Mouse (Mus musculus): ENCODE measurements around the gene Acan. TPM values are rescaled to one million over a fixed set of nuclear protein-coding genes. Genes with fewer than 3 reads are reported as not detected.

Acan gene
- total RNA-seq (2014; fragmentation: Nextera tagmentation) (not detected in 2 replicates), total RNA-seq (2017) (not detected in 2 replicates)

- ATAC-seq (replicated peaks; ENCODE audit: low FRiP score, low TSS enrichment, poor library complexity, severe bottlenecking) = no peak
Measured at GRCm38 (mm10) chr7:79053383-79053889, at the start of gene Acan. Gene Acan (plus strand): TSS chr7:79053483.

GRCm38 (mm10) chr7:79021293-79021905 lies 31.9 kb upstream of the Acan start:
- no peak for ATAC-seq (replicated peaks; ENCODE audit: low FRiP score, low TSS enrichment, poor library complexity, severe bottlenecking)

DNA sequence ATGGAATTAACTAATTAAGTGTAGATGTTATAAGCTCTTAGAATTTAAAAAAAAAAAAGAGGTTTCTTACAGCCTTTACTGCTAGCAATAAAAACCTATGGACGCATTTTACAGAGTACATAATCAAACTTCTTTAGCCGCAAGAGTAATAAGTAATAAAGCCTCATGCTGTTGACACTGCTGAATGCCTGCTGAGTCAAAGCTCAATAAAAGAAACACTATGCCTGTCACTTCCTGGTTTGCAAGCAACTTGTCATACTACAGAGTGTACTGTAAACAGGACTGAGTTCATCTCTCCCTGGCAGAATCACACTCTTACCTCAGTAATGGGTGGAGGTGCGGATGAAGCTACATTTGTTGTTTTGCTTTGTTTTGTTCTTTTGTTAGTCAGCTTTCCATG lies 24.1 kb upstream of the Acan start:
- no peak for ATAC-seq (replicated peaks; ENCODE audit: low FRiP score, low TSS enrichment, poor library complexity, severe bottlenecking)

- ATAC-seq (replicated peaks; ENCODE audit: low FRiP score, low TSS enrichment, poor library complexity, severe bottlenecking) = no peak
Measured at GRCm38 (mm10) chr7:79033745-79034144, 19.5 kb upstream of the Acan start.

DNA sequence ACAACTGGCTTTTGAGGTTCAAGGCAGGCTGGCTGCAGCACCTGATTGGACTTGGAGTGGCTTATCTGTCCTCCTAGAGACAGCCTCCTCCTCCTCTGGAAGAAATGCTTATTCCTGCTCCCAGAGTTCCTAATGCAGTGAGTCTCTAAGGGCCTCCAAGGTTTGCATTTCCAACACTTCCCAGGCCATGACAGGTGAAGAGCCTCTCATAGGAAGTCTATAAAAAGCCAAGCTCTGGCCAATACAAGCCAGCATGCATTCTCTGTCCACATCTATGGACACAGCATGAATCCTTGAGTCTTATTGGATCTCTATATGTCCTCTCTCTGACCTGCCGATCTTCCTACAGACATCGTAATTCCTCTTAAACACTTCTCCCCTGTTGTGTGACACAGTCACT lies 18.8 kb upstream of the Acan start:
- no peak for ATAC-seq (replicated peaks; ENCODE audit: low FRiP score, low TSS enrichment, poor library complexity, severe bottlenecking)

GRCm38 (mm10) chr7:79052081-79052480 lies 1.2 kb upstream of the Acan start:
- no peak for ATAC-seq (replicated peaks; ENCODE audit: low FRiP score, low TSS enrichment, poor library complexity, severe bottlenecking)

GRCm38 (mm10) chr7:79052521-79053382 lies 531 bp upstream of the Acan start:
- ATAC-seq (replicated peaks; ENCODE audit: low FRiP score, low TSS enrichment, poor library complexity, severe bottlenecking) = no peak

DNA sequence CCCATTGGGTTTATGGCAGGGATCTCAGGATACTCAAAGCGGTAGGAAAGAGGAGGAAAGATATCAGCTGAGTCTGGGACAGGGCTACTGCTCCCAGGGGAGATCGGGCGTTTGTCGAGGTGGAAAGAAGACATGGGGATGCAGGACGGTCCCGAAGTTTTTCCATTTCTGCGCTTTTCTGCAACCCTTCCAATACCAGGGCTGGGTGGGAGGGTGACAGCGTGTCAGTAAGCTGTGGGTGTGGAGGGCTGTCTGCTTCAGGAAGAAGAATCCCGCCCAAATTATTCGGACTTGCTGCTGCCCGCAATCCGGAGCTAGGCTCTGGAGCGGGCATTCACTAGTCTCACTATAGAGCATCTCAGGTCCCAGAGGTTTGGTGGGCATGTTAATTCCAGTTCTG lies 828 bp downstream of the Acan start:
- no peak for ATAC-seq (replicated peaks; ENCODE audit: low FRiP score, low TSS enrichment, poor library complexity, severe bottlenecking)

- no peak for ATAC-seq (replicated peaks; ENCODE audit: low FRiP score, low TSS enrichment, poor library complexity, severe bottlenecking)
Measured at GRCm38 (mm10) chr7:79058546-79058945, 5.3 kb downstream of the Acan start.

- ATAC-seq (replicated peaks; ENCODE audit: low FRiP score, low TSS enrichment, poor library complexity, severe bottlenecking) = no peak
Measured at GRCm38 (mm10) chr7:79067466-79067865, 14.2 kb downstream of the Acan start.

- no peak for ATAC-seq (replicated peaks; ENCODE audit: low FRiP score, low TSS enrichment, poor library complexity, severe bottlenecking)
Measured at GRCm38 (mm10) chr7:79068231-79068630, 14.9 kb downstream of the Acan start.

DNA sequence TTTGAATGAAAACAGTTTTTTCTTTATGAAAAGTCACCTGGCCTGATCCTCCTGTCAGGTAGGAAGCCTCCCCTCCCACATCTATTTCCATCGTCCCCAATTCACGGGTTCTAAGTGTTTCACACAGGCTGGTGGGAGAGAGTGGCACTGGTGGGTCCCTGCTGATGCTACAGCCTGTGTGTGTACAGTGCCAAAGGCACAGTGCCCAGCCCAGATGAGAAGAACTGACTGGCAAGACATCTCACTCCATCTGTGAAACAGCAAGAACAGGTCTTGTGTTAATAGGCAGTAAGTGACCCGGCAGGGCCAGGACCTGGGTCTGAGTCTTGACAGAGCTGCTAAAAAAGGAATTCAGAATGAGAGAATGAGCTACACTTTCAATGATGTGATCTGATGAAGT lies 25.9 kb downstream of the Acan start:
- ATAC-seq (replicated peaks; ENCODE audit: low FRiP score, low TSS enrichment, poor library complexity, severe bottlenecking) = no peak

DNA sequence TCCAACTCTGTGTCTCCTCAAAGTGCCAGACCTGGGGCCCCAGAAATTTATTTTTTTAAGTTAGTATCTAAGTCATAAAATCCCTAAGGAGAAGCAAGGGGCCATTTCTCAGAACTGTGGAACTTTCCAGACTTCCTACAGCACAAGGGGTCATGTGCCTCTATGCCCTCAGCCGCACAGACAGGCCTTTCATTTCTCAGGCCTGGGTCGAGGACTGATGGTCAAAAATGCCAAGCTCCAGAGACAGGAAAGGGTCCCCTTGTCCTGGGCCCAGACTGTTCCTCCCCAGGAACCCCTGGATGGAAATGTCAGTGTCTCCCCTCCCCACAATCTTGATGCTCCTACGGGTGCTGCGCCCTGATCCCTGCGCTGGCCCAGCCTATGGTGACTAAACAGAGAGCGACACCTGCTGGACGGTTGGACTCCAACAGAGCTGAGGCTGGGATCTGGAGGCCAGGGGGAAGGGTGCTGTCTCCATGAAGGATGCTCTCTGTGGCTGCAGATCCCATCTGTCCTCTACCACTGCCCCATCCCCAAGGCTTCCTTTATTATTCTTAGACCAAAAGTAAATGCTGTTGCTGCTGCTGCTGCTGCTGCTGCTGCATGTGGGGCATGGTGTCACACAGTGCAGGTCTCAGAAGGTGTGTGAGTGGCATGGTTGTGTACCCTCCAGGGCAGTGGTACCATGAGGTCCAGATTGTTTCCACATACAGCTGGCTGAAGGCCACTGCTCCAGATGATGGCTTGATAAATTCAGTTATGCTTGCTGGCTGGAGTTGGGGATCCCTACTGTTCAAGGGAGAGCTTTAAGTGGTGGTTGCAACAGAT lies 27.5 kb downstream of the Acan start:
- peak; percentile 88 for ATAC-seq (replicated peaks; ENCODE audit: low FRiP score, low TSS enrichment, poor library complexity, severe bottlenecking)

DNA sequence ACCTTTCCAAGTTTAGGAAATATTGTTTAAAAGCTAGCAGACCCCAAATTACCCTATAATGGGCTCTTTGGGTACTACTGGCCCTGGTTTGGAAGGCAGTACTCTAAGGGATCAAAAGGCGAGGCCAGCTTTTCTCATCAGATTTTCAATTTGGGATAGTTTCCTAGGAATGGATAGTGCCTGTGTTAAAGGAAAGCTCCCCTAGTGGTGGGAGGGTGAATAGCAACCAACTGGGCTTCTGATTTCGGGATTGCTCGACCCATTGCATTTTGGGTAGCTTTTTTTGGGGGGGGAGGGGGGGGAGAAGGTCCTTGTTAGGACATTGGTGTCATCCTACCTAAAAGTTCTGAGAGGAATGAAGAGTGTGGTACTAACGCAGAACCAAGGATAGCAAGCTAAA lies 35.8 kb downstream of the Acan start:
- ATAC-seq (replicated peaks; ENCODE audit: low FRiP score, low TSS enrichment, poor library complexity, severe bottlenecking) = no peak

GRCm38 (mm10) chr7:79096492-79096891 lies 43.2 kb downstream of the Acan start:
- ATAC-seq (replicated peaks; ENCODE audit: low FRiP score, low TSS enrichment, poor library complexity, severe bottlenecking) = no peak

DNA sequence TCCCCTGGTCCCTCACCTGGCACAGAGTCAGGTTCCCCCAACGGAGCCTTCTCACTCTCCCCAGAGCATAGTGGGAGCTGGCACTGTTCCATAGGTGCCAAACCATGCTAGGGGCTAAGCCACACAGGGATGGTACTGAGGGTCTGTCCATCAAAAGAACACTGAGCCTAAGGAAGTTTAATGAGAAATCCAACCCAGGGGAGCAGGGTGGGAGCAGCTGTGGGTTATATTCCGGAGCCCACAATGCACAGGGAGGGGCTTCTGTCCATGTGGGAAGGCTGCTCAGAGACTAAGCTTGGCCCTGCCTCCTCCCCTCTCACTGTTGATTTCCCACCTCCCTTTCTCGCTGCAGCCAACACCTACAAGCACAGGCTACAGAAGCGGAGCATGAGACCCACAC lies 60.6 kb downstream of the Acan start:
- no peak for ATAC-seq (replicated peaks; ENCODE audit: low FRiP score, low TSS enrichment, poor library complexity, severe bottlenecking)

DNA sequence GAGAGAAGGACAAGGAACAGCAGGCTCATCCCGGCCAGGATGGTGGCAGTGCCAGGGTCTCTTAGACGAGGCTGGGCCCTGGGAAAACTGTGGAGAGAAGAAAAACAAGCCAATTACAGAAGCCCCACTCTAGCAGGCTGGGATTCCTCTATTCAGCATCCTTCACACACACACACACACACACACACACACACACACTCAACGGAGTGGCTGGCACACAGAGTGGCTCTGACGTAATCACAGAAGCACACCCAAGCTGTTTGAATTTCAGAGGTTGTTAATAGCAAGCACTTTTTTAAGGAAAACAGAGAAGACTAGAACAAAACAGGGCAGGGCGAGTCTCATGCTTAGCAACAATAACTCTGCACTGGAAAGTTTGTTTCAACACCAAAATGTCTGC lies 70.2 kb downstream of the Acan start:
- no peak for ATAC-seq (replicated peaks; ENCODE audit: low FRiP score, low TSS enrichment, poor library complexity, severe bottlenecking)

DNA sequence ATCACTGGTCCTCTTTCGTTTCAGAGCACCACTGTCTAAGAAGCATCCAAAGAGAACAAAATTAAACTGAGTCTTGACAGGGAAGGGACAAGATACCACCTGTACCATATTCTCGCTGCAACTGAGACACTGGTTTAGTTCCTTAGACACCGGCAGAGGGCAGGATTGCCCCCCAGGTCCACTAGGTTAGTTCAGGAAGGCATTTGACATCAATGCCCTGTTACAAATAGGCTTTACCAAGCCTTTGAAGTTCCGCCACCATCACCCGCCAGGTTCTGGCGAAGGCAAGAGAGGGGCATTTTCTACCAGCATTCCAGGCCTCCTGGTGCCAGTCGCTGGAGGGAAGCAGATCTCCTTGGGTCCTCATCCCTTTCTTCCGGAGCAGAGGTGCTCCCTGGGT lies 76.6 kb downstream of the Acan start:
- ATAC-seq (replicated peaks; ENCODE audit: low FRiP score, low TSS enrichment, poor library complexity, severe bottlenecking) = no peak

DNA sequence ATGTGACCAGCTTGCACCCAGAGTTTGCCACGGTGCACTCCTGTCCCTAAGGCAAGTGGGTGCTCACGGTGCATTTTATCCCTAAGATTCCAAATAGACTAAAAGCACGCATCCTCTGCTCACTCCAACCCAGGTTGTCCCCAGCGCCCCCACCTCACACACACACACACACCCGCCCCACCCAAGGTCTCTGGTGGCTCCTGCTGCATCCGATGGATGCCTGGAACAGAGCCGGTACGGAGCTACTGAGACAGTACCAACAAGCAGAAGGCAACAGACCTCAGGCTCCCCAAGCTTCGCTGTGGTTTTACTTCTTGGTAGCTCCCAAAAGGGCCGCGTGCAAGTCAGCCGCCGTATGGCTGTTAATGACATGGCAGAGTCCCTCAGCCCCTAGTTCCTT lies 77.1 kb downstream of the Acan start:
- ATAC-seq (replicated peaks; ENCODE audit: low FRiP score, low TSS enrichment, poor library complexity, severe bottlenecking) = no peak

DNA sequence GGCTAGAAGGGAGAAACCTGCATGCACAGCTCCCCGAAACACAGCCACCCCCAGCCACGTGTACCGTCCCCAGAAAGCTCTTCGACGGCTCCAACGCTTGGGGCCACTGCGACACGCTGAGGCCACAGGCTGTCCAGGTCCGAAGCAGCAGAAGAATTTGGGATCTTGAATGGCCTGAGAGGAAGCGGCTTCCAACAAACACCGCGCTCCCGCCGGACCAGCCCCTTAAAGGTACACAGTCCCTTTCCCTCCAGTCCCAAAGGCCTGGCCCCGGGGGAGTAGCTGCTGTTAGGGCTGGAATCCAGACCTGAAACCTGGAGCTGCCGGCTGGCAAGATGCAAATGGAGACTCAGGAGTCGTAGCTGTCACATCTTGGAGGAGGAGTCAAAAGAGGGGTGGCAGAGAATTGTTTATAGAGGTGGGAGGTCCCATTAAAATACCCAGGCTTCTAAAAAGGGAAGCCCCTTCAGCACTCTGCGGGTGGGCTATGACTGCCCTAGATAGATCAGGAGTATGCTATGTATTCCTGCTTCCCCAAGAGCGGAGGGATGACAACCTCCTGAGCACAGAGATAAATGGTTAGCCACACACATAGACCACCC lies 77.7 kb downstream of the Acan start, which contains the start of gene Hapln3:
Gene Hapln3, minus strand, starts transcription at position 176 of the 602 bp plus-strand sequence.
- no peak for ATAC-seq (replicated peaks; ENCODE audit: low FRiP score, low TSS enrichment, poor library complexity, severe bottlenecking)

Data from megakaryocyte-erythroid progenitor cell, adult 5-6 weeks (primary cell).